Mouse (Mus musculus) stomach, postnatal 0 days (tissue): ENCODE results near the gene Tent5b. TPM values are rescaled to one million over a fixed set of nuclear protein-coding genes. Genes with fewer than 3 reads are reported as not detected.

ENCODE experiments used
- ATAC-seq: fragments of 200-750 bp; cut with Nextera tagmentation; 2 replicates; pipeline ENCODE4 v1.8.0; 2017; ENCODE audit not compliant: low FRiP score, low TSS enrichment
- DNase-seq: peaks from one replicate; pipeline ENCODE4 v3.0.0-alpha.2; 2016; ENCODE audit warnings: low spot score
- H3K27ac ChIP-seq: fragments of 300-500 bp; sonication (generic); replicated peaks from 2 replicates; pipeline ENCODE4 v1.5.1; 2014; ENCODE audit warnings: mild to moderate bottlenecking, control low read depth
- H3K27me3 ChIP-seq: fragments of 300-500 bp; sonication (generic); 2 replicates; pipeline ENCODE4 v1.6.1; 2014; ENCODE audit warnings: low read length; ENCODE audit not compliant: control insufficient read depth, insufficient read depth
- H3K36me3 ChIP-seq: fragments of 300-500 bp; sonication (generic); 2 replicates; pipeline ENCODE4 v1.6.1; 2014; ENCODE audit warnings: low read length, mixed read lengths; ENCODE audit not compliant: control insufficient read depth, insufficient read depth
- H3K4me1 ChIP-seq: fragments of 300-500 bp; sonication (generic); replicated peaks from 2 replicates; pipeline ENCODE4 v1.6.1; 2014; ENCODE audit warnings: antibody characterized with exemption; ENCODE audit not compliant: control insufficient read depth, insufficient read depth
- H3K4me2 ChIP-seq: fragments of 300-500 bp; sonication (generic); replicated peaks from 2 replicates; pipeline ENCODE4 v1.6.1; 2014; ENCODE audit warnings: low read depth, mild to moderate bottlenecking, control low read depth, moderate library complexity
- H3K4me3 ChIP-seq: fragments of 300-500 bp; sonication (generic); 2 replicates; pipeline ENCODE4 v1.5.1; 2014; ENCODE audit warnings: low read depth, low read length, control low read depth
- H3K9ac ChIP-seq: fragments of 300-500 bp; sonication (generic); 2 replicates; pipeline ENCODE4 v1.6.1; 2014; ENCODE audit warnings: mild to moderate bottlenecking, low read length, control low read depth, mixed read lengths
- H3K9me3 ChIP-seq: fragments of 300-500 bp; sonication (generic); 2 replicates; pipeline ENCODE4 v1.6.1; 2016; ENCODE audit warnings: low read length; ENCODE audit not compliant: control insufficient read depth
- CTCF ChIP-seq: IDR thresholded peaks from 2 replicates; pipeline ENCODE4 v1.5.1; 2016; ENCODE audit warnings: antibody characterized with exemption, low read depth, mild to moderate bottlenecking, moderate library complexity
- EP300 ChIP-seq: optimal IDR thresholded peaks from 2 replicates; pipeline ENCODE3; 2016; ENCODE audit warnings: antibody characterized with exemption
- WGBS: fragments of 180-500 bp; shearing (Covaris S2); extraction: QIAGEN DNeasy Blood & Tissue Kit; methylation state at CpG from one replicate; pipeline ENCODE4 v1.1.7; 2014; 5-methylcytosine and 5-hydroxymethylcytosine counted together
- polyA plus RNA-seq: library from polyadenylated mRNA; unstranded; fragments of >200 nt; fragmentation: Nextera tagmentation; extraction: Ambion mirVana; gene quantifications from 2 replicates; pipeline ENCODE4 v1.2.1, GENCODE M21; 2015

Tent5b gene
- polyA plus RNA-seq, 1 experiment from 2014 or later = 34.0 TPM

DNA sequence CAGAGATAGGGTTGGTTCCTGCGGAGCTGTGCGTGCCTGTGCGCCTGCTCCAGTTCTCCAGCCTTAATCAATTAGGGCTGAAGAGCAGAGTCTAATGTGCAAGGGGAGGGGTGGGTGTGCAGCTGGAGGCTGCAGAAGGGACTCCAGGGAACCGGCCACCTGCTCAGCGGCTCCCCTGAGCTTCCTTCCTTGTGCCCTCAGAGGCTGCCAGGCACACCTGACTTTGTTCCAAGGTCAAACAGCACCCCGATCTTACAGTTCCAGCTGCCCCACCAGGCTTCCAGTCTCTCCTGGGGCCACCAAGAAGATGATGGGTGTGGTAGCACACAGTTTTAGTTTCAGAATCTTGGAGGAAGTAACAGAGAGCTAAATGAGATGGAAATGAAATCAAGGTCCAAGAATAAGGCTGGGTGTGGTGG, 39.5 kb upstream of the Tent5b start:
- peak; percentile 58 for DNase-seq
- peaks cover 3% of the 10 kb centered on the region; the same call in 1 of the 2 replicates for H3K4me1 ChIP-seq
- TF ChIP-seq CTCF = no peak
- no peak for TF ChIP-seq EP300
- H3K4me3 ChIP-seq = no peak overlapping the region
- no peaks in the 10 kb centered on the region for H3K27me3 ChIP-seq
- H3K27ac ChIP-seq = peak overlapping the region; percentile 78
- H3K4me2 ChIP-seq = peak overlapping the region; percentile 41
- peak; percentile 72 for ATAC-seq
- no peaks in the 10 kb centered on the region for H3K36me3 ChIP-seq
- H3K9ac ChIP-seq = no peak overlapping the region
- no peaks in the 10 kb centered on the region for H3K9me3 ChIP-seq
- WGBS = 4% methylated on average over 6 of the region's 6 CpGs

DNA sequence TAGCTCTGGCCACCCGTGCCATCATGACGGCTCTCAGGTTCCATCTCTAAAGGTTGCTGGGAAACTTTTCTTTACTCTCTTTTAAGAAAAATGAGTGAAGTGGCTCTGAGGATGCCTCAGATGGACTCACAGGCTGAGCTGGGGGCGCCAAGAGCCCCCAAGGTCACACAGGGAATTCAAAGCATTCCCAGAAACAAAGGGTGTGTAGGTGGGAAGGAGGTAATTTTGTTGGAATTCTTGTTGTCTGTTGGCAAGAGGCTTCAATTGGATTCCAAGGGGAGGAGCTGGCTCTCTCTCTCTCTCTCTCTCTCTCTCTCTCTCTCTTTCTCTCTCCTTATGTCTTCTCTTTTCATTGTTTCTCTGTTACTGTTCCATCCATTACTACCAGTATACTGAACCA, 37.7 kb upstream of the Tent5b start:
- no peak for ATAC-seq
- WGBS = 64% methylated on average over 3 of the region's 3 CpGs
- Histone ChIP-seq H3K9ac (no peak overlapping the region), H3K36me3 (no peaks in the 10 kb centered on the region), H3K4me3 (no peak overlapping the region), H3K9me3 (no peaks in the 10 kb centered on the region), H3K4me1 (peaks cover 3% of the 10 kb centered on the region; the same call in 1 of the 2 replicates), H3K4me2 (no peak overlapping the region), H3K27ac (no peak overlapping the region), H3K27me3 (no peaks in the 10 kb centered on the region)
- no peak for DNase-seq
- no peak for TF ChIP-seq EP300
- TF ChIP-seq CTCF = no peak

DNA sequence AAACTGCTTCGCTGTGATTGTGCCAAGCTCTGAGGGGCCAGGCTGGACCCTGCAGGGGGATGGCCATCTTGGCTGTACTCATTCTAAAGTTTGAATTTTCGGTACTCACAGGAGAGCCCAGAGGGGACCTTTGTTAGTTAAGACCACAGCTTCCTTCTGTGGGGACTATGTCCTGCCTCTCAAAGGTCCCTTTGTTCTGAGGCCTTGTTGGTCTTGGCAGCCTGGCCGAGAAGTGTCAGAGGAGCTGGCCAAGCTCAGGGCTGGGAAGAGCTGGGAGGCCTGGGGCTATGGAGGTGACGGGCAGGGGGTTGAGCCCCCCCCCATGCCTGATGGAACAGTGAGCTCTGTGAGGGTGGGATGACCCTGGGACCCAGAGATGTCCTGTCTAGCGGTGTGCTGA, 36.8 kb upstream of the Tent5b start:
- H3K27ac ChIP-seq = no peak overlapping the region; the same call in 1 of the 2 replicates
- WGBS = 55% methylated on average over 5 of the region's 5 CpGs

DNA sequence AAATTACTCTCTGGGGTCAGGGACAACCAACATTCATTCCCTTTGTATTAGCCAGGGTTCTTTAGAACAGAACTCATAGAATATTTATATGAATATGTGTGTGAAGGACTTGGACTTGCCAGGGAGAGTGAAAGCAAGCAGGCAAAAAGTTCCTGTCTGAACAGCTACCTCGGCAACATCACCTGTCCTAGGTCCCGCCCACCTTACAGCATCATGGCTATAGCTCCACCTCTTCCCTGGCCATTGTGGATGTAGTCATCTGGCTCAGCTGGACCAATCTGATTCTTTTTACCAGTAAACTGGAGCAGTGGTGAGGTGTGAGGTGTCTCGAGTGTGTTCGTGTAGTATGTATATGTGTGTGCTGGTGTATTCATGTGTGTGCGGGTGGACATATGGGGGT, 34.2 kb upstream of the Tent5b start:
- H3K9ac ChIP-seq = no peak overlapping the region
- ATAC-seq (peak; percentile 19; the same call in 1 of the 2 replicates), DNase-seq (no peak)
- no peak for TF ChIP-seq EP300
- TF ChIP-seq CTCF = no peak
- H3K4me1 ChIP-seq = no peaks in the 10 kb centered on the region
- H3K4me3 ChIP-seq = no peak overlapping the region
- H3K9me3 ChIP-seq = no peaks in the 10 kb centered on the region
- WGBS = 83% methylated on average over 5 of the region's 5 CpGs
- no peaks in the 10 kb centered on the region for H3K36me3 ChIP-seq
- no peaks in the 10 kb centered on the region for H3K27me3 ChIP-seq
- H3K27ac ChIP-seq = no peak overlapping the region
- no peak overlapping the region for H3K4me2 ChIP-seq

More for the DNA sequence above, 36.8 kb upstream of the Tent5b start:
- peaks cover 3% of the 10 kb centered on the region; the same call in 1 of the 2 replicates for H3K4me1 ChIP-seq
- H3K27me3 ChIP-seq = no peaks in the 10 kb centered on the region
- DNase-seq (no peak), ATAC-seq (no peak)
- no peaks in the 10 kb centered on the region for H3K36me3 ChIP-seq
- no peaks in the 10 kb centered on the region for H3K9me3 ChIP-seq
- no peak overlapping the region for H3K4me2 ChIP-seq
- TF ChIP-seq CTCF = no peak
- TF ChIP-seq EP300 = no peak
- no peak overlapping the region for H3K4me3 ChIP-seq
- H3K9ac ChIP-seq = no peak overlapping the region; the same call in 1 of the 2 replicates

DNA sequence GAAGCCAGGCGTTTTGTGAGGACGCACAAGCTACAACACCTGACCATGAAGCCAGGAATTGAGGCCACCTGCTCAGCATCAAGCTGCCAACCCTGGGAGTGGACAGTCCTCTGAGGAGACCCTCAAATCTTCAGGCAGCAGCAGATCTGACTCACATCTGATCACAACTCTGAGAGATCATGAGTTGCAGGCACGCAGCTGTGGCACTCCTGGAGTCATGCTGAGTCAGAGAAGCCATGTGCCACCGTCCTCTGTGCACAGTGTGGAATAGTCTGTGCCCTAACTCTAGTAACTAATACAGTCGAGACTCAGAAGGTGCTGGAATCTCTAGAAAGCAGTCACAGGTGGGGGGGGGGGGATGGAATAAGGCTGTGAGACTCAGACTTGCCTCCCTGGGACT, 32.6 kb upstream of the Tent5b start:
- Histone ChIP-seq H3K27me3 (no peaks in the 10 kb centered on the region), H3K36me3 (no peaks in the 10 kb centered on the region), H3K27ac (no peak overlapping the region), H3K9ac (no peak overlapping the region), H3K4me3 (no peak overlapping the region), H3K4me1 (no peaks in the 10 kb centered on the region), H3K4me2 (no peak overlapping the region), H3K9me3 (no peaks in the 10 kb centered on the region)
- no peak for DNase-seq
- 60% methylated on average over 5 of the region's 5 CpGs for WGBS
- TF ChIP-seq CTCF (no peak), EP300 (no peak)
- no peak for ATAC-seq

DNA sequence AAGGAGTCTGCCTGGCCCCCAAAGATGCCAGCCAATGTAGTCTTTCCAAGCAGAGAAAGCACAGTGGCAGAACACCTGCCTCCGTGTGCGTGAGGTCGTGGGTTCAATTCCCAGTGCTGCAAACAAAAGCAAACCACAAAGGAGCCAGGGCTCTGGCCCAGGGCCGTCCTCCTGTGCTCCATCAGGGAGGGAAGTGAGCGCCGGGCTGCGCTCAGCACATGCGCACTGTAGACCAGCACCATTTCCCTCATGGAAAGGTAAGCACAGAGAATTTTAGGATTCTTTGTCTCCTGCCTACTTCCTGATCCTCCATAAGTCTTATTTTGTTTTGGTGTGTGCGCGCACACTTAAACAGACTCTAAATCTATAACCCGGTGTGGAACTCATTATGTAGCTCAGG, 32.0 kb upstream of the Tent5b start:
- Histone ChIP-seq H3K9me3 (no peaks in the 10 kb centered on the region), H3K4me2 (no peak overlapping the region), H3K4me3 (no peak overlapping the region), H3K27me3 (no peaks in the 10 kb centered on the region), H3K4me1 (no peaks in the 10 kb centered on the region), H3K36me3 (no peaks in the 10 kb centered on the region), H3K27ac (no peak overlapping the region), H3K9ac (no peak overlapping the region)
- ATAC-seq (no peak), DNase-seq (no peak)
- WGBS = 82% methylated on average over 11 of the region's 11 CpGs
- TF ChIP-seq EP300 (no peak), CTCF (no peak)
